8 mouse cellular contexts compared by ENCODE assay signal in genomic region chr11:102318576-102319409, GRCm38 (mm10). TPM values are rescaled to one million over a fixed set of nuclear protein-coding genes. Genes with fewer than 3 reads are reported as not detected.
DNase-seq lines count a peak whose midpoint lies in the region; ATAC-seq lines count a peak whose summit lies in the region.

No protein-coding gene starts in this region.

- H3K4me1 ChIP-seq in embryonic facial prominence, embryonic 11.5 days (ENCODE audit: control insufficient read depth, insufficient read depth, low read length) = peaks cover 4% of the 10 kb centered on the region; the same call in 1 of the 2 replicates

- DNase-seq in B cell, adult 2 months = peak; percentile 60 to 70
- DNase-seq in R1 (ENCODE audit: low read depth, low spot score) = peak; percentile 61
- DNase-seq in embryonic facial prominence, embryonic 11.5 days (ENCODE audit: low spot score) = peak; percentile 63
- peak; percentile 67 to 72 for DNase-seq in heart, postnatal 14 days
- peak; percentile 64 to 68 for DNase-seq in layer of hippocampus, postnatal 10 days (ENCODE audit: low spot score in 2 of 2)
- peak; percentile 57 for DNase-seq in lung, postnatal 36 days
- peak; percentile 57 to 72 for DNase-seq in right cerebral cortex, postnatal 10 days (ENCODE audit: low spot score in 2 of 2)

- H3K9me3 ChIP-seq in embryonic facial prominence, embryonic 11.5 days (replicated peaks; ENCODE audit: control insufficient read depth, low read length) = no peaks in the 10 kb centered on the region

- peak overlapping the region; percentile 99 for H3K27ac ChIP-seq in embryonic facial prominence, embryonic 11.5 days (replicated peaks; ENCODE audit: low read depth, low read length)

- peak overlapping the region; percentile 100 for H3K4me3 ChIP-seq in embryonic facial prominence, embryonic 11.5 days (ENCODE audit: low read depth, low read length)

- H3K9ac ChIP-seq in embryonic facial prominence, embryonic 11.5 days (replicated peaks; ENCODE audit: low read length) = peak overlapping the region; percentile 100

- under 1% methylated on average over 81 of the region's 84 CpGs for WGBS in embryonic facial prominence, embryonic 11.5 days

- intact Hi-C loops in heart, postnatal 14 days (cut with DNase I) = loop anchor here (10.0 kb wide), 1 partner anchor 236 kb away; the partner anchor contains the start of gene Gpatch8

- ATAC-seq in embryonic facial prominence, embryonic 11.5 days (replicated peaks; ENCODE audit: insufficient number of reproducible peaks, low FRiP score, low TSS enrichment, low read depth) = no peak
- ATAC-seq in activated CD4-positive, CD25-positive, alpha-beta regulatory T cell, adult 4 months = no peak

- peak overlapping the region; percentile 90 for H3K4me2 ChIP-seq in embryonic facial prominence, embryonic 11.5 days (ENCODE audit: low read depth, low read length)

- H3K36me3 ChIP-seq in embryonic facial prominence, embryonic 11.5 days (replicated peaks; ENCODE audit: control insufficient read depth, insufficient read depth, low read depth, low read length) = no peaks in the 10 kb centered on the region; the same call in 1 of the 2 replicates

- no peaks in the 10 kb centered on the region for H3K27me3 ChIP-seq in embryonic facial prominence, embryonic 11.5 days (ENCODE audit: control insufficient read depth, insufficient read depth, low read length)

RNA-seq across cellular contexts. Expression of gene Ubtf, which starts 0.7 kb away (rescaled TPM):
- 81.0 and 84.5 TPM in 2 replicates for polyA plus RNA-seq in embryonic facial prominence, embryonic 11.5 days (2014; fragmentation: Nextera tagmentation; extraction: Ambion mirVana)
- total RNA-seq in heart, postnatal 14 days (2021) = 10 to 100 TPM; 60.1 to 69.7 TPM
- total RNA-seq in layer of hippocampus, postnatal 10 days (2021) = 100 to 1,000 TPM; 112 to 125 TPM
- polyA plus RNA-seq in activated CD4-positive, CD25-positive, alpha-beta regulatory T cell, adult 4 months (2017; shearing (Covaris generic)) = 10 to 100 TPM; 37.4 to 49.6 TPM

RNA-seq across cellular contexts. Expression of gene Atxn7l3, which starts 22.4 kb away (rescaled TPM):
- polyA plus RNA-seq in embryonic facial prominence, embryonic 11.5 days (2014; fragmentation: Nextera tagmentation; extraction: Ambion mirVana) = 15.1 and 17.3 TPM in 2 replicates
- total RNA-seq in heart, postnatal 14 days (2021) = 10 to 100 TPM; 26.5 to 29.5 TPM
- total RNA-seq in layer of hippocampus, postnatal 10 days (2021) = 100 to 1,000 TPM; 146 to 150 TPM
- 1 to 10 TPM; 7.5 to 8.3 TPM for polyA plus RNA-seq in activated CD4-positive, CD25-positive, alpha-beta regulatory T cell, adult 4 months (2017; shearing (Covaris generic))

RNA-seq across cellular contexts. Expression of gene Tmub2, which starts 34.1 kb away (rescaled TPM):
- 40.9 and 50.1 TPM in 2 replicates for polyA plus RNA-seq in embryonic facial prominence, embryonic 11.5 days (2014; fragmentation: Nextera tagmentation; extraction: Ambion mirVana)
- total RNA-seq in heart, postnatal 14 days (2021) = 10 to 100 TPM; 26.6 TPM
- total RNA-seq in layer of hippocampus, postnatal 10 days (2021) = 10 to 100 TPM; 55.2 to 60.4 TPM
- polyA plus RNA-seq in activated CD4-positive, CD25-positive, alpha-beta regulatory T cell, adult 4 months (2017; shearing (Covaris generic)) = 10 to 100 TPM; 54.5 to 58.3 TPM

RNA-seq across cellular contexts. Expression of gene Slc4a1, which starts 47.2 kb away (rescaled TPM):
- polyA plus RNA-seq in embryonic facial prominence, embryonic 11.5 days (2014; fragmentation: Nextera tagmentation; extraction: Ambion mirVana) = 25.8 and 28.5 TPM in 2 replicates
- total RNA-seq in heart, postnatal 14 days (2021) = 10 to 100 TPM; 22.7 to 23.0 TPM
- total RNA-seq in layer of hippocampus, postnatal 10 days (2021) = under 1 TPM; 0.32 to 0.54 TPM
- polyA plus RNA-seq in activated CD4-positive, CD25-positive, alpha-beta regulatory T cell, adult 4 months (2017; shearing (Covaris generic)) = 1 to 10 TPM in 1 of 2 experiments, not detected in 1; 2.9 TPM

RNA-seq across cellular contexts. Expression of gene Asb16, which starts 50.2 kb away (rescaled TPM):
- polyA plus RNA-seq in embryonic facial prominence, embryonic 11.5 days (2014; fragmentation: Nextera tagmentation; extraction: Ambion mirVana) = 0.11 TPM in 1 of 2 replicates, not detected in the other
- under 1 TPM; 0.61 to 0.62 TPM for total RNA-seq in heart, postnatal 14 days (2021)
- total RNA-seq in layer of hippocampus, postnatal 10 days (2021) = under 1 TPM; 0.64 to 0.76 TPM
- not detected for polyA plus RNA-seq in activated CD4-positive, CD25-positive, alpha-beta regulatory T cell, adult 4 months (2017; shearing (Covaris generic))

Comparison
In these comparisons a context has a peak if more than half of its experiments do, and no peak if none do; other contexts are left out.
1. RNA of gene Atxn7l3, which starts 22.4 kb away (total RNA-seq): 146 to 150 TPM in layer of hippocampus, postnatal 10 days; 26.5 to 29.5 TPM in heart, postnatal 14 days; every median in the first group is over 4 times any median in the second.
2. Peak in every context shown above with its lines, with median percentiles within 50 percentile points of each other: DNase-seq.